Mouse (Mus musculus): ENCODE results near the gene Zfp644.
A peak's percentile ranks its signal among the peaks of the same experiment; 100 is the strongest.

GRCm38 (mm10) chr5:106574560-106574946 is 122.5 kb downstream of the Zfp644 start:
- TF ChIP-seq CTCF (IDR thresholded peaks at IDR 0.05; ENCODE audit: borderline replicate concordance, insufficient read depth, low read length) (peak; percentile 70; the same call in 1 of the 2 replicates), POLR2A (IDR thresholded peaks at IDR 0.05; ENCODE audit: low read depth, low read length) (peak; percentile 68)

Measured in embryonic fibroblast, embryonic 13.5 days (primary cell).